Mouse (Mus musculus) A20 (cell line): Measurements from ENCODE around the gene Rhox6.
"Not testable (repeated sequence)": the region's sequence is repeated elsewhere in the genome, so short reads cannot be mapped to it uniquely, and the experiment has no call there.

Source experiments
- DNase-seq: peaks from one replicate; pipeline ENCODE4 v3.0.0-alpha.2; 2011; ENCODE audit warnings: low read depth, low spot score

Gene Rhox6

DNA sequence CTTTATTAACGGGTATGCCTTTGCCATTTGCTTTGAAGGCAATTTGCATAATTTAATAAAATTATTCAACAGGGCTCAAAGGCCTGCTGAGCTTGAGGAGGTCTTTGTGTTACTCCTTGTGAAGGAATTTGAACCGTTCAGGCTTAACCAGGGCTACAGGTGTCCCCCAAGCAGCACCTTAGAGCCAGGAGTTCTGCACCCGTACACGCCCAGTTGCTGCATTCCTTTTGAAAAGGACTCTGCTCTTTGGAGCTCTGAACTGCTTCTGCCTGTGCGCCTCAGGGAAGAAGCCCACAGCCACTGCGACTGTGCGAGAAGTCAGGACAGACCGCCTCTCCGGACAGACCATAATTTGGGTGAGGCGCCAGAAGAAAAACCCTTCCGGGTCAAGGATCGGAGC is at the start of gene Rhox6:
Rhox6 (plus strand) TSS at position 301 of the 400 bp plus-strand sequence.
- DNase-seq: not testable (repeated sequence)

DNA sequence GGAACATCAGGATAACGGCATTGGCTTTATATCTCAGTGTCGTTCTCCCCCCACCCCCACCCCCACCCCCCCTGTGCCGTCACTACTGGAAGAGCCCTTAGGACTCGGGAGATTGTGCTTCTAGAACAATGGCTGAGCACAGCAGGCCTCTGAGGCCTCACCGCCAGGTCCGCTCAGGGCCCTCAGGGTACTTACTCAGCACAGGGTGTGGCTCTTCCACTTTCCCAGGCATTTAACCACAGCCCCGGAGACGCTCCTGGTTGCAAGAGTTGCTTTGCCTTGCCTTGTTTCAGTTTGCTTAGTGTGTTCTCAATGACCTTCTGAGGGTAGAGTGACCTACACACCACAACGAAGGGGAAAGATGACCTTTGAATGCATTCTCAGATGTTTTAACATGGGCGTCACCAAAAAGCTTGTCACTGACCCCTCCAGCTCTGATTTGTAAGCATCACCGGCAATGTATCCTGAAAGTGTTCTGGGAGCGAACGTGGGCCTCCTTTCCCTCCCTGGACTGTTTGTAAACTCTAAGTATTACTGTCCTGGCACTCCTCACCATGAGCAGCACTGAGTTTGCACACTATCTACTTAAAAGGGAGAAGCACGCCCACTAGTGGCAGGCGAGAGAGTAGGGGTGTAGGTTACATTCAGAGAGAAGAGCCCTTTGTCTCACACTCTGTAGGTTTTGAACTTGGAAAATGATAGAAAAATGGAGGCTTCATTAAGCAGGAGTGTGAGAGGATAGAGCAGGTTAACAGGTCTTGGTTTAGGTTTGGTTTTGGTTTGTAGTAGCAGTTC is 19.2 kb upstream of the Rhox6 start:
- DNase-seq: peak; percentile 15

- peak; percentile 10 for DNase-seq
Measured at GRCm38 (mm10) chrX:37809396-37809795, 17.3 kb upstream of the Rhox6 start.

DNA sequence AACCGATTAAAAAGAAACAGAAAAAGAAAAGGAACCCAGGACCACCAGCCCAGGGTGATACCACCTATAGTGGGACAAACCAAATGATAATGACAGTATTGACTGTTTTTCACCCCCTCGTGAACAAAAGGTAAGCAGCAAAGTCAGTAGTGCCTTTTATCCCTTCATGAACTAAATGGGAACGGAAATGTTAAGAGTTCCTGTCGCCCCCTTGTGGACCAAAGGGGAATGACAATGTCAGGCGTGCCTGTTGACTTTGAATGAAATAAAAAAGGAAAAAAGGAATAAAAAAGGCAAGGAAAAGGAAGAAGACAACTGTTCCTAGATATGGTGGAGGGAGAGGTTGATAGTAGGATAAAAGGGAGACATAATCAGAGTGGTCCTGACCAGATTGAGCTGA is 15.5 kb upstream of the Rhox6 start:
- DNase-seq: peak; percentile 25

- no peak for DNase-seq
Measured at GRCm38 (mm10) chrX:37815665-37816064, 11.0 kb upstream of the Rhox6 start.

- not testable (repeated sequence) for DNase-seq
Measured at GRCm38 (mm10) chrX:37831386-37831785, 4.7 kb downstream of the Rhox6 start, which contains the start of gene Rhox7a. Gene Rhox7a, plus strand, starts transcription at chrX:37831686.

DNA sequence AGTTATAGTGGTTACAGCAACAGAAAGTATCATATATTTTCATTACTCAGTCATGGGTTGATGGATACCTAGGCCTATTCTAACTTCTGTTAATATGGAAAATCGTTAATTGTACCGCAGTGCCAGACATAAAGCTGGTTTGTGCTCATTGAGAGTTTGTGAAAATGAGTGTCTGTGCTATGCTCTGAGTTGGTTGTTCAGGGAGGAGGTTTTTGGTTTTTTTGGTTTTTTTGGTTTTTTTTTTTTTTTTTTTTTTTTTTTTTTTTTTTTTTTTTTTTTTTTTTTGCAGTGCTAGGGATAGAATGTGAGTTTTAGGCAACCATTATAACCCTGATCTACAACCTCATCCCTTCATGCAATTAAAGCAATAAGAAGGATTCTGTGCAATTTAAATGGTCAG is 44.9 kb downstream of the Rhox6 start:
- DNase-seq: no peak

- DNase-seq: no peak
Measured at GRCm38 (mm10) chrX:37878844-37879243, 52.1 kb downstream of the Rhox6 start, which contains the start of gene Rhox8. Gene Rhox8, minus strand, starts transcription at chrX:37878944.
